9 mouse cellular contexts compared by ENCODE assay signal in the genomic region with DNA sequence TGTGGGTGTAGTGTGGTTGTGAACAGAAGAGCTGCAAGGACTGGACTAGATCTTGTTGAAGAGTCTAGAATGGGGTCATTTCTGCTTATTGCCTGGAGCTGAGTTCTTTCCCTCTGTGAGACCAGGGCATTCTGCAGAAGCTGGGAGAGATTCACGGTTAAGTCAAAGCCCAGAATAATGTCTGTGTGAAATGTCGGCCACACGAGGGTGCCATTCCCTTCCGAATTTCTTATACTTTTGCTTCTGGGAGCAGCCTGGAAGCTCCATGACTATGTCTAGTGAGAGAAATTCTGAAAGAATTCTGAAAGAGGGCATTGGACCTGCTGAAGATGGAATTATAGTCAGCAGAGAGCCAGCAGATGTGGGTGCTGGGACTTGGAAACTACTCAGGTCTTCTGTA. TPM values are rescaled to one million over a fixed set of nuclear protein-coding genes. Genes with fewer than 3 reads are reported as not detected.
DNase-seq lines count a peak whose midpoint lies in the region; ATAC-seq and TF ChIP-seq lines count a peak whose summit lies in the region.
"Had no signal": no experiment of that assay in that cellular context is flagged by ENCODE, and none has a peak within 500 bp of the region (broad histone marks: within the 10 kb centered on the region; RNA-seq: fewer than 3 reads in every experiment).

No protein-coding gene starts in this region.

- TF ChIP-seq EP300 in CH12.LX (IDR thresholded peaks at IDR 0.05; ENCODE audit: low read length), result no peak

- H3K27me3 ChIP-seq in heart, embryonic 10.5 days (ENCODE audit: insufficient read depth, poor library complexity, severe bottlenecking), result no peaks in the 10 kb centered on the region; the same call in 1 of the 2 replicates
- no peaks in the 10 kb centered on the region for H3K27me3 ChIP-seq in CH12.LX (replicated peaks)
- H3K27me3 ChIP-seq in cerebellum, adult 2 months (ENCODE audit: control insufficient read depth, insufficient read depth, low read length), result no peaks in the 10 kb centered on the region
- H3K27me3 ChIP-seq in midbrain, embryonic 14.5 days (ENCODE audit: control insufficient read depth, insufficient read depth, low read length), result no peaks in the 10 kb centered on the region

- no peak for TF ChIP-seq POLR2A in CH12.LX (IDR thresholded peaks at IDR 0.05; ENCODE audit: low read depth, low read length)
- no peak for TF ChIP-seq POLR2A in cerebellum, adult 2 months (IDR thresholded peaks at IDR 0.05; ENCODE audit: borderline replicate concordance, insufficient read depth, low read length)

- dilution Hi-C loops in CH12.LX (cut with MboI; ENCODE audit: extremely low pct_ligation_motif_present, extremely low pct_unique_long_range_greater_than_20kb, low sequenced_read_pairs), result no loop called here

- WGBS in heart, embryonic 10.5 days, result 9% methylated on average over 4 of the region's 4 CpGs
- 3% methylated on average over 4 of the region's 4 CpGs for WGBS in cerebellum, adult 2 months
- WGBS in midbrain, embryonic 14.5 days, result 7% methylated on average over 4 of the region's 4 CpGs

- in situ Hi-C loops in CH12.LX (cut with MboI; ENCODE audit: low pct_ligation_motif_present, low pct_unique_long_range_greater_than_20kb, low sequenced_read_pairs), result loop anchor here (5.0 kb wide), 1 partner anchor 35 kb away; no protein-coding TSS in a partner anchor

- intact Hi-C loops in gastrocnemius, postnatal 14 days (cut with DNase I; ENCODE audit: low total_unique reads), result loop anchor here (1.0 kb wide), 1 partner anchor 38 kb away; no protein-coding TSS in a partner anchor
- intact Hi-C loops in left cerebral cortex, adult 2 months (cut with DNase I), result loop anchor here (1.0 to 10.0 kb wide), 2 partner anchors 38 to 277 kb away; no protein-coding TSS in a partner anchor

- H3K4me1 ChIP-seq in heart, embryonic 10.5 days, result peaks cover 15% of the 10 kb centered on the region
- H3K4me1 ChIP-seq in CH12.LX (ENCODE audit: control insufficient read depth in 1 of 2, insufficient read depth in 2 of 2), result peaks cover 5 to 18% of the 10 kb centered on the region in 2 experiments
- H3K4me1 ChIP-seq in cerebellum, adult 2 months (ENCODE audit: control insufficient read depth, insufficient read depth, low read length), result peaks cover 5% of the 10 kb centered on the region
- 0 out of 2 replicates have a peak, but pooled peaks cover 3% of the 10 kb centered on the region for H3K4me1 ChIP-seq in midbrain, embryonic 14.5 days (ENCODE audit: control insufficient read depth, insufficient read depth, low read length)

- no peak overlapping the region for H3K9ac ChIP-seq in CH12.LX (ENCODE audit: insufficient read depth, low read depth)
- H3K9ac ChIP-seq in midbrain, embryonic 14.5 days (replicated peaks; ENCODE audit: low read length), result no peak overlapping the region

- no peaks in the 10 kb centered on the region; the same call in 1 of the 2 replicates for H3K79me2 ChIP-seq in CH12.LX (replicated peaks; ENCODE audit: control insufficient read depth, extremely low read depth, insufficient read depth, poor library complexity, severe bottlenecking)

- H3K9me3 ChIP-seq in heart, embryonic 10.5 days, result no peaks in the 10 kb centered on the region
- no peaks in the 10 kb centered on the region for H3K9me3 ChIP-seq in CH12.LX (replicated peaks; ENCODE audit: low read length)
- no peaks in the 10 kb centered on the region for H3K9me3 ChIP-seq in midbrain, embryonic 14.5 days (ENCODE audit: control insufficient read depth, low read length)

- DNase-seq in heart, adult 18-20 months, result peak; percentile 56 to 85
- no peak for DNase-seq in heart, embryonic 10.5 days (ENCODE audit: low spot score)
- DNase-seq in CH12.LX (ENCODE audit: extremely low read depth), result no peak
- DNase-seq in cerebellum, adult 2 months, result peak; percentile 66 to 73
- DNase-seq in gastrocnemius, postnatal 14 days, result peak; percentile 56
- peak; percentile 72 to 75 for DNase-seq in left cerebral cortex, adult 2 months (ENCODE audit: extremely low spot score in 1 of 2, low spot score in 2 of 2)
- DNase-seq in midbrain, embryonic 14.5 days, result peak; percentile 85

- H3K4me2 ChIP-seq in CH12.LX (ENCODE audit: insufficient read depth, low read depth, poor library complexity, severe bottlenecking), result no peak overlapping the region
- H3K4me2 ChIP-seq in midbrain, embryonic 14.5 days (ENCODE audit: low read length), result no peak overlapping the region

- H3K27ac ChIP-seq in heart, embryonic 10.5 days, result no peak overlapping the region
- no peak overlapping the region for H3K27ac ChIP-seq in CH12.LX (ENCODE audit: insufficient read depth, low read depth)
- H3K27ac ChIP-seq in cerebellum, adult 2 months (ENCODE audit: insufficient read depth, low read length), result no peak overlapping the region
- H3K27ac ChIP-seq in left cerebral cortex, adult 2 months, result no peak overlapping the region; the same call in 1 of the 2 replicates
- H3K27ac ChIP-seq in midbrain, embryonic 14.5 days (replicated peaks; ENCODE audit: low read depth, low read length), result no peak overlapping the region

- TF ChIP-seq CTCF in CH12.LX (conservative IDR thresholded peaks at IDR 0.05 in 1 of 2, IDR thresholded peaks at IDR 0.05 in 1 of 2; ENCODE audit: low read depth in 2 of 2, low read length in 2 of 2), result peak; percentile 11 to 50; a peak in 2 of 4 replicates
- TF ChIP-seq CTCF in cerebellum, adult 2 months (IDR thresholded peaks at IDR 0.05; ENCODE audit: borderline replicate concordance, insufficient read depth, low read depth, low read length), result peak; percentile 68; the same call in 1 of the 2 replicates
- TF ChIP-seq CTCF in left cerebral cortex, adult 2 months (IDR thresholded peaks at IDR 0.05), result peak; percentile 71

- H3K4me3 ChIP-seq in heart, embryonic 10.5 days, result no peak overlapping the region
- no peak overlapping the region for H3K4me3 ChIP-seq in CH12.LX (replicated peaks in 1 of 3; ENCODE audit: low read depth in 2 of 3, low read length in 2 of 3, poor library complexity in 1 of 3)
- H3K4me3 ChIP-seq in cerebellum, adult 2 months (replicated peaks; ENCODE audit: insufficient read depth, low read depth, low read length), result no peak overlapping the region
- H3K4me3 ChIP-seq in left cerebral cortex, adult 2 months, result no peak overlapping the region
- no peak overlapping the region for H3K4me3 ChIP-seq in midbrain, embryonic 14.5 days (replicated peaks; ENCODE audit: low read depth, low read length)

- no peak for ATAC-seq in midbrain, embryonic 14.5 days (ENCODE audit: low FRiP score, low TSS enrichment)
- no peak for ATAC-seq in erythroblast, adult 5-6 weeks (replicated peaks; ENCODE audit: low FRiP score, poor library complexity, severe bottlenecking)

- H3K36me3 ChIP-seq in heart, embryonic 10.5 days, result no peaks in the 10 kb centered on the region
- peaks cover 33 to 60% of the 10 kb centered on the region in 2 experiments for H3K36me3 ChIP-seq in CH12.LX (replicated peaks in 1 of 2; ENCODE audit: control insufficient read depth in 1 of 2, insufficient read depth in 1 of 2, low read length in 1 of 2)
- H3K36me3 ChIP-seq in midbrain, embryonic 14.5 days (ENCODE audit: control insufficient read depth, insufficient read depth, low read length), result no peaks in the 10 kb centered on the region

- TF ChIP-seq RAD21 in CH12.LX (IDR thresholded peaks at IDR 0.05; ENCODE audit: low read depth, low read length), result peak; percentile 40

RNA-seq across cellular contexts. Expression of a gene that starts 3.0 kb away (rescaled TPM):
- total RNA-seq in heart, adult 18-20 months (2021), result under 1 TPM; 0.26 to 0.47 TPM
- polyA plus RNA-seq in heart, embryonic 10.5 days (2016; fragmentation: Nextera tagmentation; extraction: Ambion mirVana), result 0.42 and 0.72 TPM in 2 replicates
- total RNA-seq in CH12.LX (2012; rRNA removed), result 0.76 and 0.93 TPM in 2 replicates
- total RNA-seq in CH12.LX (2014; rRNA removed), result 0.40 and 0.63 TPM in 2 replicates
- polyA plus RNA-seq in CH12.LX (2012; ENCODE audit: insufficient read length, low read depth), result 0.59 and 0.70 TPM in 2 replicates
- 3.1 and 3.2 TPM in 2 replicates for polyA plus RNA-seq in cerebellum, adult 2 months (2012; rRNA removed)
- 1 to 10 TPM; 3.1 to 4.3 TPM for total RNA-seq in gastrocnemius, postnatal 14 days (2021)
- total RNA-seq in left cerebral cortex, adult 2 months (2021), result 1 to 10 TPM; 6.4 to 6.6 TPM
- 0.80 and 0.81 TPM in 2 replicates for polyA plus RNA-seq in midbrain, embryonic 14.5 days (2014; fragmentation: Nextera tagmentation; extraction: Ambion mirVana)
- total RNA-seq in erythroblast, adult 5-6 weeks (2015; ENCODE audit: low replicate concordance), result not detected in 2 replicates
- total RNA-seq in erythroblast, adult 5-6 weeks (2017; ENCODE audit: low replicate concordance), result not detected in 2 replicates

RNA-seq across cellular contexts. Expression of a gene that starts 31.7 kb away (rescaled TPM):
- not detected for total RNA-seq in heart, adult 18-20 months (2021)
- not detected in 2 replicates for polyA plus RNA-seq in heart, embryonic 10.5 days (2016; fragmentation: Nextera tagmentation; extraction: Ambion mirVana)
- not detected in 2 replicates for total RNA-seq in CH12.LX (2012; rRNA removed)
- not detected in 2 replicates for total RNA-seq in CH12.LX (2014; rRNA removed)
- 0.27 TPM in 1 of 2 replicates, not detected in the other for polyA plus RNA-seq in CH12.LX (2012; ENCODE audit: insufficient read length, low read depth)
- polyA plus RNA-seq in cerebellum, adult 2 months (2012; rRNA removed), result not detected in 2 replicates
- total RNA-seq in gastrocnemius, postnatal 14 days (2021), result not detected
- not detected for total RNA-seq in left cerebral cortex, adult 2 months (2021)
- not detected in 2 replicates for polyA plus RNA-seq in midbrain, embryonic 14.5 days (2014; fragmentation: Nextera tagmentation; extraction: Ambion mirVana)
- total RNA-seq in erythroblast, adult 5-6 weeks (2015; ENCODE audit: low replicate concordance), result not detected in 2 replicates
- not detected in 2 replicates for total RNA-seq in erythroblast, adult 5-6 weeks (2017; ENCODE audit: low replicate concordance)
- polyA plus RNA-seq: frontal cortex, adult 2 months had no signal

RNA-seq across cellular contexts. Expression of a gene that starts 49.1 kb away (rescaled TPM):
- 10 to 100 TPM; 14.7 to 16.6 TPM for total RNA-seq in heart, adult 18-20 months (2021)
- polyA plus RNA-seq in heart, embryonic 10.5 days (2016; fragmentation: Nextera tagmentation; extraction: Ambion mirVana), result 12.9 and 16.2 TPM in 2 replicates
- not detected in 2 replicates for total RNA-seq in CH12.LX (2012; rRNA removed)
- total RNA-seq in CH12.LX (2014; rRNA removed), result not detected in 2 replicates
- not detected in 2 replicates for polyA plus RNA-seq in CH12.LX (2012; ENCODE audit: insufficient read length, low read depth)
- 41.0 and 43.5 TPM in 2 replicates for polyA plus RNA-seq in cerebellum, adult 2 months (2012; rRNA removed)
- total RNA-seq in gastrocnemius, postnatal 14 days (2021), result 1 to 10 TPM; 7.1 to 9.0 TPM
- total RNA-seq in left cerebral cortex, adult 2 months (2021), result 10 to 100 TPM; 39.4 to 40.0 TPM
- polyA plus RNA-seq in midbrain, embryonic 14.5 days (2014; fragmentation: Nextera tagmentation; extraction: Ambion mirVana), result 22.4 and 23.0 TPM in 2 replicates
- not detected in 2 replicates for total RNA-seq in erythroblast, adult 5-6 weeks (2015; ENCODE audit: low replicate concordance)
- total RNA-seq in erythroblast, adult 5-6 weeks (2017; ENCODE audit: low replicate concordance), result 2.0 TPM in 1 of 2 replicates, not detected in the other

RNA-seq across cellular contexts. Expression of a gene that starts 49.6 kb away (rescaled TPM):
- total RNA-seq in heart, adult 18-20 months (2021), result 1 to 10 TPM; 1.2 to 1.4 TPM
- polyA plus RNA-seq in heart, embryonic 10.5 days (2016; fragmentation: Nextera tagmentation; extraction: Ambion mirVana), result 0.31 TPM in 1 of 2 replicates, not detected in the other
- total RNA-seq in CH12.LX (2012; rRNA removed) (2.9 and 4.5 TPM in 2 replicates), CH12.LX (2014; rRNA removed) (9.8 TPM in 2 replicates)
- 13.0 and 13.9 TPM in 2 replicates for polyA plus RNA-seq in CH12.LX (2012; ENCODE audit: insufficient read length, low read depth)
- 0.05 and 0.16 TPM in 2 replicates for polyA plus RNA-seq in cerebellum, adult 2 months (2012; rRNA removed)
- 1 to 10 TPM; 2.2 to 2.8 TPM for total RNA-seq in gastrocnemius, postnatal 14 days (2021)
- total RNA-seq in left cerebral cortex, adult 2 months (2021), result 1 to 10 TPM; 6.9 to 7.9 TPM
- polyA plus RNA-seq in midbrain, embryonic 14.5 days (2014; fragmentation: Nextera tagmentation; extraction: Ambion mirVana), result 3.2 and 4.5 TPM in 2 replicates
- not detected in 2 replicates for total RNA-seq in erythroblast, adult 5-6 weeks (2015; ENCODE audit: low replicate concordance)
- 0.09 TPM in 1 of 2 replicates, not detected in the other for total RNA-seq in erythroblast, adult 5-6 weeks (2017; ENCODE audit: low replicate concordance)

Comparison
In these comparisons a context has a peak if more than half of its experiments do, and no peak if none do; other contexts are left out.
1. DNase-seq: peak in heart, adult 18-20 months (2 of 2), cerebellum, adult 2 months (2 of 2), gastrocnemius, postnatal 14 days (single experiment), left cerebral cortex, adult 2 months (2 of 2) and midbrain, embryonic 14.5 days (single experiment); none in heart, embryonic 10.5 days (single experiment) and CH12.LX (single experiment).
2. Peak in every context shown above with its lines, with median percentiles within 50 percentile points of each other: CTCF ChIP-seq.